Mouse (Mus musculus): ENCODE results near the gene Snapc2. TPM values are rescaled to one million over a fixed set of nuclear protein-coding genes. Genes with fewer than 3 reads are reported as not detected.

The Snapc2 gene
- polyA plus RNA-seq, 1 experiment from 2014 or later = 64.7 TPM

Other genes with a start within 250 kb of the Snapc2 start
- gene Cd209f, start 147.2 kb upstream of the Snapc2 start, polyA plus RNA-seq (2016; fragmentation: Nextera tagmentation; extraction: Ambion mirVana) = not detected in 2 replicates
- gene Cd209g, start 119.0 kb upstream of the Snapc2 start, polyA plus RNA-seq (2016; fragmentation: Nextera tagmentation; extraction: Ambion mirVana) = not detected in 2 replicates
- gene Evi5l, start 86.5 kb upstream of the Snapc2 start, polyA plus RNA-seq (2016; fragmentation: Nextera tagmentation; extraction: Ambion mirVana) = 17.8 and 21.9 TPM in 2 replicates
- gene Prr36, start 35.6 kb upstream of the Snapc2 start, polyA plus RNA-seq (2016; fragmentation: Nextera tagmentation; extraction: Ambion mirVana) = 14.8 and 18.3 TPM in 2 replicates
- 0.12 and 0.22 TPM in 2 replicates for gene Lrrc8e, start 26.3 kb upstream of the Snapc2 start, polyA plus RNA-seq (2016; fragmentation: Nextera tagmentation; extraction: Ambion mirVana)
- 29.9 and 31.4 TPM in 2 replicates for gene Map2k7, start 14.3 kb upstream of the Snapc2 start, polyA plus RNA-seq (2016; fragmentation: Nextera tagmentation; extraction: Ambion mirVana)
- gene Gm49320, start 14.2 kb upstream of the Snapc2 start, polyA plus RNA-seq (2016; fragmentation: Nextera tagmentation; extraction: Ambion mirVana) = 0.70 and 0.81 TPM in 2 replicates
- gene Tgfbr3l, start 4.9 kb upstream of the Snapc2 start, polyA plus RNA-seq (2016; fragmentation: Nextera tagmentation; extraction: Ambion mirVana) = 2.5 and 4.1 TPM in 2 replicates
- gene Ctxn1, start 6.2 kb downstream of the Snapc2 start, polyA plus RNA-seq (2016; fragmentation: Nextera tagmentation; extraction: Ambion mirVana) = 111 and 120 TPM in 2 replicates
- gene Timm44, start 22.8 kb downstream of the Snapc2 start, polyA plus RNA-seq (2016; fragmentation: Nextera tagmentation; extraction: Ambion mirVana) = 69.8 and 70.2 TPM in 2 replicates
- 23.6 and 26.4 TPM in 2 replicates for gene Ccl25, start 72.1 kb downstream of the Snapc2 start, polyA plus RNA-seq (2016; fragmentation: Nextera tagmentation; extraction: Ambion mirVana)
- gene Elavl1, start 72.3 kb downstream of the Snapc2 start, polyA plus RNA-seq (2016; fragmentation: Nextera tagmentation; extraction: Ambion mirVana) = 354 and 371 TPM in 2 replicates
- 11.5 and 13.8 TPM in 2 replicates for gene Cers4, start 239.9 kb downstream of the Snapc2 start, polyA plus RNA-seq (2016; fragmentation: Nextera tagmentation; extraction: Ambion mirVana)

Data from forebrain, embryonic 10.5 days (tissue).